Mouse (Mus musculus): ENCODE results near the gene Akirin2.

- TF ChIP-seq CTCF (IDR thresholded peaks at IDR 0.05; ENCODE audit: extremely low read depth, insufficient read depth, low read length) = no peak
- TF ChIP-seq POLR2A (IDR thresholded peaks at IDR 0.05; ENCODE audit: extremely low read depth, insufficient read depth, low read length) = no peak
Observed at GRCm38 (mm10) chr4:34556183-34556582, 5.4 kb downstream of the Akirin2 start.
